Mouse (Mus musculus): ENCODE measurements around the gene Pip5k1b. TPM values are rescaled to one million over a fixed set of nuclear protein-coding genes. Genes with fewer than 3 reads are reported as not detected.

Gene Pip5k1b
- total RNA-seq, 1 experiment from 2014 or later, result 31.2 TPM

DNA sequence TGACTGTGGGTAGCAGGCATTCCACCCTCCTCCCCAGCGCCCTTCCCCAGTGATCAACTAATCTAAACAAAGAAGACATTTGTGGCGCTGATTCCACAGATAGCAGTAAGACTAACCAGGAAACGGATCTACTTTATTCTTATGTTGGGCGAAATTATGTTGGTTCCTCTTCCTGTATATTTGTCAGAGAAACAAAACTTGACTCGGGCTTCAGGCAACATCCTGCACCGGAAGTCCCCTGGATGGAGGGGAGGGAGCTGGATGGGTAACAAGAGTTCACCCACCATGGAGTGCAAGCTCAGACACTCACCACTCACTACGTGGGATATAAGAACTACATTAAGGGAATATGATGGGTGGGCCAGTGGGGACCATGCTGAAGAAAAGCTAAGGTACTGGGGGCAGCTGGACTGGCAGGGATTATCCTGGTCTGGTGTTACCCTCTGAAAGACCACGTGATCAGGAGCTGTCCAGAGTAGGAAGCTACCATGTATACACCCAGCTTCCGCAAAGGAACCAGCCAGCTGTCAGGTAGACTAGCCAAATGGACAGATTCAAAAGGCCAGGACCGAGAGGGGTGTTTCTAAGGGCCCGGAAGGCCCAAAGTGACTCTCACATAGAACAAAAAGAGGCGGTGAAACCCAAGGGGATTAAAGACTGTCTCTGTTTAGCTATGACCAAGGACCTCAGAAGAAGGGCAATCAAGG lies 219.1 kb downstream of the Pip5k1b start:
- DNase-seq, result no peak

DNA sequence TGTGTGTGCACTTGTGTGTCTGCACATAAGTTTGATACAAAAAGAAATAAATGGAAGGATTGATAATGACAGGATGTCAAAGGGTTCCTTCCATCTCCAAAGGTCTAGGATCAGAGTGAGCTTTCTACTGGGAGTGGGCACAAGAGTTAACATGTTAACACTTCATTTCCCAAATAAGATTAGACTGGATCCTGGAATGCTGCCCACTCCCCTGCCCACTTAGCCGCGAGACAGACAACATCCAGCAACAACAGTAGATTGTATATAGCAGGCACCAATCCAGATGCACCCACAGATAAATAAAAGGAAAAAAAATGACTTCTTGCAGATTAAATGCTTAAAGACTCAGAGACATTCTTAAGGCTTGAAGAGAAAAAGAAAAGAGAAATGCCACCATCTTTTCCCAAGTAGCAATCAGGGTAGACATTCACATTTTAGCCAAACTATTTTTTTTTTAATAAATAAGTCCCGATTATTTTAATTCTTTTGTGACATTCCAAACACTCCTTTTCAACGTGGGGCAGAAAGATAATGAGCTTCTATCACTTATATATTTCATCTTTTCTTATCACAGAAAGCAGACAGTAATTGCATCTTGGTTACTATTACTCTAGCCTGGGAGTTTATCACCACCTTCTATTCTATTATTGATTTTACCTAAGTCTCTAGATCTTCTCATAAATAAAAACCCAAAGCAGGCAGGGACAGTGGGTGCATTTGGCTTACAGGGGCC lies 219.9 kb downstream of the Pip5k1b start:
- no peak for DNase-seq

DNA sequence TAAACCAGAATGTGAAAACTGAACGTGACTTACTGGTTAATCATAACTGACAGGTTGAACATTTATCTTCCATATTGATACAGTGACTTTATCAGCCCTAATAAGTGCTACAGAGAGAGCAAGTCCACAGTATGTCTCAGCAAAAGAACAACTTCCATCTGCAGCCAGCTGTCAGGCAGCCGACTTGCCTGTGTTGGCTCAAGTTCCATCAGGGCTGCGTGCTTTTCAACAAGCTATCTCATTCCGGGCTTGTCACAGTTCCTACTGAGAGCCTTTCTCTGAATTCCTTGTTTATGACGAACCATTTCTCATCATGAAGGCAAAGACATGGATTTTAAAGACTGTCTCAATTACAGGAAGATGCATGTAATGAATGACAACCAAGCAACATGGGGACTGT lies 222.7 kb downstream of the Pip5k1b start:
- DNase-seq, result no peak

DNA sequence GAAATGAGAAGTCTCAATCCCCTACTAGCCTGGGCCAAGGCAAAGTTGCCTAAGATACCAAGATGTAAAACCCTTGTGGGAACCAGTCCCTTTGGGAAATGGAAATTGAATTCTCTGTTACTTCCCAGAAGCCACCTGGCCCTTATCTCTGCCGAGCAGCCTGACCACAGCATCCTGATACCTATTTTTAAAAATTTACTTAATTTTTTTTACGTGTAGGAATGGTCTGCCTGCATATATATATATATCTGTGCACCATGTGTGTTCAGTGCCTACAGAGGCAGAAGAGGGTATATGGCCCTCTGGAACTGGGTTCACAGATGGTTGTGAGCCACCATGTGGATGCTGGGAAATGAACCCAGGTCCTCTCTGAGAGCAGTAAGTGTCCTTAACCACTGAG lies 224.4 kb downstream of the Pip5k1b start:
- DNase-seq, result no peak

DNA sequence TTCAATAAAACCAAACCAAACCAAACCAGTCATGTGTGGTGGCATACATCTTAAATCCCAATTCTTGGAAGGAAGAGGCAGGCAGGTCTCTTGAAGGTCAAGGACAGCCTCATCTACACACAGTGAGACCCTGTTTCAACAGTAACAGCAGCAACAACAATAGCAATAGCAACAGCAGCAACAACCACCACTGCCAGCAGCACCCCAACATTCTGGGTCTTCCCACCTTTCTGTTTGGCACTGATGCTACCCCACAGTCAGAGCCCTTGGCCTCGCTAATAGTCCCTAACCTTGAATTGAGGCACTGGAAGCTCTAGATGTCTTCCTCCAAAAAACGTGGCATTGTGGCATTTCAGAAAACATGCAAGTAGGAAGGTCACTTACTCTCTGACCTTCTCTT lies 225.3 kb downstream of the Pip5k1b start:
- DNase-seq, result no peak

DNA sequence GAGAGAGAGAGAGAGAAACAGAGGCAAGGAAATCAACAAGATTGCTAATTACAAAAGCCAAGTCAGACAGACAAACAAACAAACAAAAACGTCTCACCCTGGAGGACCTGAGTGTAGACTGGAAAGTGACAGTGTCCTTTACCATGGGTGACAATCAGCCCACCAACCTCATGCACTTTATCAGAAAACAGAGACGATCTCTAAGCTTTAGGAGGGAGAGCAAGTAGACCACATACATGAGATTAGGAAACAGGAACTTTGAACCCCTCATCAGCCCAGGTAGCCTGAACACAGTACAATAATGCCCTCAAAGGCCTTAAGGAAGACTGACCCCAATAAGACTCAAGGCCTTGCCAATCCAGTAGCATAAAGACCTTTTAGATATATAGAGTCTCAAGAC lies 227.8 kb downstream of the Pip5k1b start:
- DNase-seq, result no peak

DNA sequence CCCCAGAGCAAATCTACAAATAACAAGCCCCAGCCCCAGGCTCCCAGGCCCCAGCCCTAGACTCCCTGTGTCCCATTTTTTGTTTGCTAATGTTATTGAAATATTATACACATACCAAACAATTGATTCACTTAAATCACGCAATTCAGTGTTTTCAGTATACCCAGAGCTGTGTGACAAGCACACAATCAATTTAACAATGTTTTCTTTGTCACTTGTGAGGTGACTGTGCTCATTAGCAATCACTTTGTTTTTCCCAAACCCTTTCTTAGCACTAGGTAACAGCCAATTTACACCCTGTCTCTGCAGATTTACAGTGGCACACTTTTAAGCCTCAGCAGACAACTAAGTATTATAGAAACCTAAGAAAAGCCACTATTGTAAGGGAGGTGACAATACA lies 228.7 kb downstream of the Pip5k1b start:
- no peak for DNase-seq

DNA sequence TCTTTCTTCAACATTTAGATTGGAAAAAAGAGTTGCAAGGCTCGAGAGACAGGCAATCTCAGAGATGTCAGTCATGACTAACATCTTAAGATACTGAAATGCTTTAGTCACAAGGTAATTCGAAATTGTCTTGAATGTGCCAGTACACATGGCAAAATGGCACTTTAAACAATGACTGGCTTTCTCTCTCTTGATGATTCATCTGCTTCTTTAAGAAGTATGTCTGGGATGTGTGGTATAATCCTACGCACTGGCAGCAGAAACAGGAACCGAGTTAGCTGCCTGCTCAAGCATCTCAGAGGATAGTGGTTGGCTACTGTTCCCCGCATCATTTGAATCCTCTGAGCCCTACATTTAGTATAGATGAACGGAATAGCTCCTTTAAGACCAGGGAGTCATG lies 230.0 kb downstream of the Pip5k1b start:
- DNase-seq, result no peak

DNA sequence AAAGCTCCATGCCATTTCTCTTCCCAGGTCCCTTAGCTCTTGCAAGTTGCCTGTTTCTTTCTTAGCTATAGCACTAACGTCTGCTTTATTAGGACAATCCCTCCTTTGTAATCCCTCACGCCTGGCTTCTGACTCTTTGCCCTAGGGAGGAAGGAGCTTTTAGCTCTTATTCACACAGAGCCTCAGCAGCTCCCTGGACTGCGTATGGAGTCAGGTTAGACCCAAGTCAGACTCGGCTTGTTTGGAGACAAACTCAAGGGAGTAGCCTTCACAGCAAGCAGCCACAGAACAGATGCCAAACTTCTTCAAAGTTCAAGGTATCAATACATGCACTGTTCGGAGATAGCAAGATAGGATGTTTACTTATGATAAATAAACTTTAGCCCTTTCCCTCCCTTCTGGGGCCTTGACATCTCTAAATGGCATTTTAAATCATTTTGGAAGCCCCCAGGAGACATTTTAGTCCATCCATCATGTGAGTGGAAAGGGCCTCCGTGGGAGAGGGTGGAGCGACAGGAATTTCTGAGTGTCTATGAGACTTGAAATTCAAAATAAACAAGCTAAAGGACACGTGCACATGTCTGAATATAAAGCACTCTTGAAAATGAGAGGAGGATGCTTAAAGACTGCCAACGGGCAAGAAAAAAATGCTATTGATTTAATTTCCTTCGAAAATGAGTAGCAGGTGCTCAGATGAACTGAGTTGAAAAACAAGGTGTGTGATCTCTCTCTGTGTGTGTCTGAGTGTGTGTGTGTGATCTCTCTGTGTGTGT lies 231.6 kb downstream of the Pip5k1b start:
- DNase-seq, result no peak

DNA sequence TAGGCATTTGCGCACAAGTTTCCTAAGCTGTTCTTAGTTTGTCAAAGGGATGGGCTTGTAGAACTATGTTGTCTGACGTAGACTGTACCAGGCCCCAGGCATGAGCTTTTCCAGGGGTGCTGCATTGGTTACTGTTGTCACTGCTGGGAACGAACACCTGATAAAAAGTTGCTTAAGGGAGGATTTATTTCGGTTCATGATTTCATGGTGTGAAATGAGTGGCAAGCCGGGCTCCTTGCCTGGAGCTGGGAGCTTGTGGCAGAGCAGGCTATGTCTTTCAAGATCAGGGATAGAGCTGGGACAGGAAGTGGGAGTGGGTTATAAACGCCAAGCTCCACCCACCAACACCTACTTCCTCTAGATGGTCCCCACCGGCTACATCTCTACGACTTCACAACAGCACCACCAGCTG lies 233.8 kb downstream of the Pip5k1b start:
- no peak for DNase-seq

DNA sequence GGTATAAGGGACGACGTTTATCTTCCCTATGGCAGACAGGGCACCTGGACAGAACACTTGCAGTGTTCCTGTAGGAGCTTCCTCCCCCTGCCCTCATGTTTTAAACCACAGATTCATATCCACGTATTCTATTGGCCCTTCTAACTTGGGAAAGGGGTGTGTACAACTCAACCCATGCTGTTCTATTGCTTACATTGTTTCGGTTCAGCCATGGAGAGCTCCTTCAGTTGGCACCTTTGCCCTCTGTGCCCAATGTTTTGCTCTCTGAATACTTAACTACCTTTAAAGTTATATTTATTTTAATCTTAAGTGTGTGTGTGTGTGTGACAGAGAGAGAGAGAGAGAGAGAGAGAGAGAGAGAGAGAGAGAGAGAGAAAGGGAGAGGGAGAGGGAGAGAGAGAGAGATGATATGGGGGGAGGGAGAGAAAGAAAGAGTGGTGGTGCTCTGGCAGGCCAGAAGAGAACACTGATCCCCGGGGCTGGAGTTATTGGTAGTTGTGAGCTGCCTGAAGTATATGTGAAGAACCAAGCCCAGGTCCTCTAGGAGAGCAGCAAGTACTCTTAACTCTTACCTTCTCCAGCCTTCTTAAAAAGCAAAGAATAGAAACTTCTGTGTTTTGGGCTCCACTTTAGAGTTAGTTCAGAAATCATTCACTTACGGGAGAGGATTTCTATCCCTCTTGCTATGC lies 234.3 kb downstream of the Pip5k1b start:
- no peak for DNase-seq

DNA sequence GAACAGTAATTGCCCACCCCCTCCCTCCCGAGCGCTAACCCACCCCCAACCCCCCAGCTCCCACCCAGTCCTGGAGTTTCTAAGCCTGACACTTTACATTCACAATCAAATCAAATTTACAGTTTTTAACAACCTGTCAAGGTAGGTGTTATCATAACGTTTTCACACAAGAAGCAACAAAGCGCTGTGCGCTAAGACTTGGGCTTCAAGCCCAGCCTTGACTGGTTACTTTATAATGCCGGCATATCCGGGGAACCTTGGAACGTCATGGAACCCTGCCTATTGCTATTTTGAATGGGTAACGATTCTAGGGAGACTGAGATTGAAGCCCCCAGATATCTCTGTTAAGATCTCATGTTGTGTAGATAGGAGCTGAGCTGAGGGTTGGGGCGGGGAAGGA lies 237.5 kb downstream of the Pip5k1b start:
- DNase-seq, result no peak

DNA sequence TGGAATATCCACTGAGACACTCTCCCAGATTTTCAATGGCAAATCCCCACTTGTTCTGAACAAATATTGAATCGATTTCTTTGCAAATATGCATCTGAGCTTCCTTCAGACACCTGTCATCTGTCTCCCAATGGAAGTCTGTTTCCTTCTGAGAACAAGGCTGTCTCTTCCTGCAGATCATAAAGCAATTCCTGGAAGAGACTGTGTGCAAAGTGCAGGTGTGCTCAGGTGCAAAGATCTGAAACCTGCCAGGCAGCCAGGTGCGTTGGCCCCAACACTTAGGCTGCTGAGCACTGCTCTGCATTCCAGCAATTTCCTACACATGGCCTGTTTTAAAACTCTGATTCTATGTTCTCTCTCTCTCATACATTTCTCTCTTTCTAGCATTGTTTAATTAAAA lies 237.9 kb downstream of the Pip5k1b start:
- DNase-seq, result no peak

DNA sequence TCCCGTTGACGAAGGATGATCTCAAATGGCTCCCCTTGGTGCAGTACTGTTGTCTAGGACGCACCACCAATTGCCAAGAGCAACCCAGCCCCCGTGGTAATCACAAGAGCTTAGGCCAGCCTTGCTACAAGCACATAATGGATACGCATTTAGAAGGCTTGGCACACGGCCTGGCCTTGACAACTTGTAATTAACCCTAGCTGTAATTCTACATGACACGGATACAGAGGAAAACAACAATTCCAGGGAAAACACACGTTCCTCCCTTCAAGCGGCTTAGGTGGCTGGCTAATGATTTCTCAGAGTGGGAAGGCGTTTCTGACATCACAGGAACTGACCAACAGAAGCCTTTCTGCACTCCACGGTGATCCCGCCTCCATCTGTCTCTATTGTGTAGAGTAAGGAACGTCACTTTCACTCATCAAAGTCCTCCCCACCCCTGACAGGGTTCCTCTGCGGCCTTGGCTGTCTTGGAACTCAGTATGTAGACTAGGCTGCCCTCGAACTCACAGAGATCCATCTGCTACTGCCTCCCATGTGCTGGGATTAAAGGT lies 238.6 kb downstream of the Pip5k1b start:
- DNase-seq, result no peak

DNA sequence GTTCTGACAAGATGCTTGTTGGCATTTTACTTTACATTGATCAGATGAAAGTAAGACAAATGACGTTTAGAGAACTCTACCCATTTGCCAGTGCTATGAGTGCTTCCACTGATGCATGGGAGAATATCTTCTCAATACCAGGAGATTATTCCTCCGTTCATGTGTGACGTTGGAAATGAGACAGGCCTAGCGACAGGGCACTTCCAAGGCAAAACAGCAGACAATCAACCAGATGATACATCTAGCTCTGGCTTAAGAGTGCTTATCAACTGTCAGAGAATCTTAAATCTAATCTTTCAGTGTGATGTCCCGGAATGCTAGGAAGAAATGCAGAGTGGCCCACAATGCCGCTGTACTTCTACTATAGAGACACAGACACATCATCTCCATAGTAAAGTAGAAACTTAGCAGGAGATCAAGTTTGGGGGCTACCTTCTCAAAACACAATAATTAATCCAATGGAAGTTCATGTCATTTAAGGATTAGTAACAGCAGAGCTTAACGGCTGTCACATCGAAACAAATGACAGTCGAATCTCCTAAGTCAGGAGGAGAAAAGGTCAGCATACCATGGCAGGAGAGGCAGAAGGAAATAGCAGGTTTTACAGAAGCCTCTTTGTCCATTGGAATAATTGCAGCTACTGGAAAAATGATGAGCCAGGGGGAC lies 239.5 kb downstream of the Pip5k1b start:
- no peak for DNase-seq

DNA sequence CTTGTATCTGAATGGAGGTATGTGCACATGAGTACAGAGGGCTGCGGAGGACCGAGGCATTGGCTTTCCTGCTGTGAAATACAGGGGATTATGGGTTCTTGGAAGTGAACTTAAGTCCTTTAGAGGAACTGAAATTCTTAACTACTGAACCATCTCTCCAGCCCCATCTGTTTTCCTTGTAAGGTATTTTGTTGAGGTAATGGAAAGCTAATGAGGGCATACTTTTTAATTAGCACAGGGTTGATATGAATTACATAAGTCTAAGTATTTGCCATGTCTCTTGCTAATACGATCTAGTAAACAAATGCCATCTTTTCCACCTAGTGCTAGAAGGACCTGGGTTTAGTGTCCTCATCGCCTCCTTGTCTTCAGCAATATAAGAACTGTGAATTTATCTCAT lies 240.4 kb downstream of the Pip5k1b start:
- DNase-seq, result no peak

DNA sequence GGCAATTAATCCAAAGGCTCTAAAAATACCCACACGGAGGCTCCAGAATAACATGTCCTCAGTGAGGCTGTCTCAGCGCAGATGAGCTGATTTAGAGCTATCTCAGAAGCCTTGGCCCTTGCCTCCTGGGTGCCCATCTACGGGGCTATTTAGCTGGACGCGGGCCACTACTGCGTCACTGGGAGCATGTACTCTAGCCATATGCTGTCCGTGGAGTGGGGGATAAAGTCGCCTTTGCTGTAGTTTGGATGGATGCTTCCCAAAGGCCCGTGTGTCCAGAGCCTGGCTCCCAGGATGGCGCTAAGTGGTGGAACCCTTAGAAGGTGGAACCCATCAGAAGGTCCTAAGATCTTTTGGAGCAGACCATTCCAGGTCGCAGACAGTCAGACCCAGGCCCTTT lies 241.0 kb downstream of the Pip5k1b start:
- DNase-seq, result no peak

DNA sequence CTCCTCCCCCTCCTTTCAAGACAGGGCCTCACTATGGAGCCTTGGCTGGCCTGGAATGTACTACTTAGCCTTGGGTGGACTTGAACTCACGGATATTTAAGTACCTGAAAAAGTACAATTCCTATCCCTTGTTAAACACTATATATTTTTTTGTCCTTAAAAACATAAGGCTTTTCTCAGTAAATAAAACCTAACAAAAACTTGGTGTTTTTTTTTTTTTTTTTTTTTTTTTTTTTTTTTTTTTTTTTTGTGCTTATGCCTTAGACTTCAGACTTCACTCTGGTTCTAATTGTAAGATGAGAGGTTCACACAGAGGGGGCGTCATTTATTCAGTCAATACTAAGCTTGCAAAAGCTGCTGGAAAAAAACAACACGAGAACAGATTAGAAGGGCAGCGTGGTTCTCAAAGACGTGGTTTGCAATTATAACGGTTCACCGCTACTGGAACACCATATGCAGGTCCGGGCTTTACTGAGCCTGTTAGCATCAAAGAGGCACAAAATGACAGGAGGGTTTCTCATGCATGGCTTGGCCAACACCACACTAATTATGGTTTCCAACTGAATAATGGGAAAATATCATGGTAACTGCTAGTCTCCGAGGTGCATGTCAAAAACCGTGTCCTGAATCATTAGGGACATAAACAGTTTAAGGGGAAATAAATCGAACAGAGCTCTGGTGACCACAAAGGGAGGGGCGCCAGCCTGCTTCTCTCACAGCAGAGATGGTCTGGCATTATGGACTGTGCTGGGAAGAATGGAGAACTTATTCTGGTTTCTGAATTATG lies 242.9 kb downstream of the Pip5k1b start:
- DNase-seq, result no peak

DNA sequence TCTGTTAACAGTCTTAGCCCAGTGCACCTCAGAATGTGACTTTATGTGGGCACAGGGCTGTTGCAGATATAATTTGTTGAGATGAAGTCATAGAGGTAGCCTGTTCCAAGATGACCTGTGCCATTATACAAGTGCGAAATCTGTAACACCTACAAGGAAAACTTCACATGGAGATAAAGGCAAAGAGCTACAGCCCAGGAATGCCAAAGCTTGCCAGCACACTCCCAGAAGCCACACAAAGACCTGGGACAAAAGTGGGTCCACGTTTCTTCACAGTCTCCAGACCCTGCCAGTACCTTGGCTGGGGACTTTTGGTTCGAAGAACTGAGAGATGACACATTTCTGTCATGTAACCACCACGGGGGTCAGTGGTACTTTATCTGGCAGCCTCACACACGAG lies 243.6 kb downstream of the Pip5k1b start:
- no peak for DNase-seq

DNA sequence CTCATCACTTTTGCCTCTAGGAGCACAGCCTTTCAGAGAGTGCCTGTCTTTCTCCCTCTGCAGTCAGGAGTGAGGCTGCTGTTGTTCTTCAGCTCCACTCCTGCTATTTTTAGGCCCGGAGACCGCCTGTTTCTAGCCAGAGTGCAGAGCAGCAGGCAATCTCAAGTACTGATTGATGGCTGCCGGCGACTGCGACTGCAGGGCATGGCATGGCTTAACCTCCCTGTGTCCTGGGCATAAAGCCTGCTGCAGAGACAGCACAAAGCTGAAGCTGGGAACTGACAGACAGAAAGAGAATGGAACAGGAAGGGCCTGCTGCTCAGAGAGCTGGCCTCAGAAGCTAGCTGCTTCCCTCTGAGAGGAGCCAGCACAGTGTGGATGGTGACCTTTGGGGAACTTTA lies 247.4 kb downstream of the Pip5k1b start:
- peak; percentile 43 for DNase-seq

Measured in adrenal gland, postnatal 25 days (tissue).